Mouse (Mus musculus) ES-E14 (cell line): ENCODE measurements around the gene Fkbp4. TPM values are rescaled to one million over a fixed set of nuclear protein-coding genes. Genes with fewer than 3 reads are reported as not detected.

Experiments used
- DNase-seq: peaks from one replicate; pipeline ENCODE4 v3.0.0-alpha.2; 2013; ENCODE audit warnings: low read depth, low spot score
- H3K27ac ChIP-seq: 2 replicates; pipeline ENCODE4 v1.5.1; 2012; ENCODE audit warnings: low read depth, mild to moderate bottlenecking, low read length, moderate library complexity, mixed read lengths; ENCODE audit not compliant: poor library complexity, insufficient read depth, severe bottlenecking
- H3K36me3 ChIP-seq: 2 replicates; pipeline ENCODE4 v1.6.1; 2012; ENCODE audit warnings: mild to moderate bottlenecking, low read length, moderate library complexity, mixed read lengths; ENCODE audit not compliant: control insufficient read depth, poor library complexity, insufficient read depth, severe bottlenecking
- H3K4me1 ChIP-seq, 2 experiments: fragments of 150-350 bp in 1 of 2; sonication (generic) in 1 of 2; 2 replicates each; pipeline ENCODE4 v1.6.1; 2012; ENCODE audit warnings: low read length in 2 of 2, mild to moderate bottlenecking in 1 of 2, mixed read lengths in 1 of 2; ENCODE audit not compliant: control insufficient read depth in 2 of 2, insufficient read depth in 2 of 2, poor library complexity in 1 of 2
- H3K4me3 ChIP-seq, 2 experiments: fragments of 150-350 bp in 1 of 2; sonication (generic) in 1 of 2; 2 replicates each; pipeline ENCODE4 v1.5.1; 2012; ENCODE audit warnings: low read length in 2 of 2, low read depth in 1 of 2, mild to moderate bottlenecking in 1 of 2, mixed read lengths in 1 of 2; ENCODE audit not compliant: insufficient read depth in 1 of 2, poor library complexity in 1 of 2, severe bottlenecking in 1 of 2
- H3K9ac ChIP-seq: 2 replicates; pipeline ENCODE4 v1.6.1; 2012; ENCODE audit warnings: low read depth, mild to moderate bottlenecking, low read length, mixed read lengths; ENCODE audit not compliant: poor library complexity, insufficient read depth, severe bottlenecking
- H3K9me3 ChIP-seq: fragments of 150-350 bp; sonication (generic); 2 replicates; pipeline ENCODE4 v1.6.1; 2012; ENCODE audit warnings: low read depth, mild to moderate bottlenecking, low read length; ENCODE audit not compliant: control insufficient read depth, insufficient read depth
- CHD2 ChIP-seq: IDR thresholded peaks from 2 replicates; pipeline ENCODE4 v1.6.1; 2014; ENCODE audit warnings: mild to moderate bottlenecking, low read depth, low read length, inconsistent platforms
- HCFC1 ChIP-seq: IDR thresholded peaks from 2 replicates; pipeline ENCODE4 v1.6.1; 2012; ENCODE audit warnings: low read length, inconsistent platforms, borderline replicate concordance; ENCODE audit not compliant: insufficient read depth
- MAFK ChIP-seq: IDR thresholded peaks from 2 replicates; pipeline ENCODE4 v1.6.1; 2014; ENCODE audit warnings: mild to moderate bottlenecking, low read depth, low read length, inconsistent platforms; ENCODE audit not compliant: insufficient read depth
- ZC3H11A ChIP-seq: IDR thresholded peaks from 2 replicates; pipeline ENCODE4 v1.6.1; 2012; ENCODE audit warnings: low read depth, mild to moderate bottlenecking, inconsistent platforms, low read length, borderline replicate concordance
- ZNF384 ChIP-seq: IDR thresholded peaks from 2 replicates; pipeline ENCODE4 v1.6.1; 2012; ENCODE audit warnings: low read depth, low read length, inconsistent platforms
- in situ Hi-C, 2 experiments: fragments of 600-800 bp; cut with MboI; formaldehyde crosslinking; loops; one replicate each; pipeline ENCODE4 v1.15.1; 2025; ENCODE audit warnings: low sequenced_read_pairs in 2 of 2, inconsistent platforms in 1 of 2; ENCODE audit not compliant: unreplicated experiment in 2 of 2
- total RNA-seq: library from RNA; depleted of rRNA; stranded (reverse); fragments of 300-350 nt; gene quantifications from 2 replicates; pipeline ENCODE4 v1.2.3, GENCODE M21; 2012

The Fkbp4 gene
- total RNA-seq, 1 experiment = 396 TPM

- TF ChIP-seq MAFK (no peak), CHD2 (no peak), ZC3H11A (no peak), ZNF384 (no peak), HCFC1 (no peak)
Measured at GRCm38 (mm10) chr6:128421480-128421879, 17.0 kb downstream of the Fkbp4 start.

DNA sequence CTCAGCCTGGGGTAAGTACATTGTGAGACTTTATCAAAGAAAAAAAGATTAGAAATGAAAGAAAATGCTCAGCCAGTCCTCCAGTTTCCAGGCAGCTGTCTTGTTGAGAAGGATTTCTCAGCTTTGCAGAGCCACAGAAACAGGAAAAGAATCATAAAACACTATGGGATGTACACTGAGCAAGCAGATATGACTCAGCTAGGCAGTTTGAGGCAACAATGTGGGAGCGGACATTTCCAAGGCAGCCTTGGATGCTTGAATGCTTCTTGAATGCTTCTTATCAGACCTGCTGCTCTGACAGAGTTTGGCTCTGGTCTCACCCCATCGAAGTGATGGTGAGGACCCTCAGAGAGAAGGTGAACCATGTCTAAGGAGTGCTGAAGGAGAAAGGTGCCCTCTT, 17.4 kb downstream of the Fkbp4 start:
- Histone ChIP-seq H3K27ac (no peak overlapping the region), H3K36me3 (peaks cover 3% of the 10 kb centered on the region; the same call in 1 of the 2 replicates), H3K4me3 (no peak overlapping the region), H3K4me1 (peaks cover 3 to 4% of the 10 kb centered on the region in 2 experiments; a peak in 1 of 4 replicates), H3K9me3 (no peaks in the 10 kb centered on the region), H3K9ac (no peak overlapping the region)
- in situ Hi-C loops = no loop called here
- TF ChIP-seq ZC3H11A (no peak), HCFC1 (no peak), MAFK (no peak), CHD2 (no peak), ZNF384 (no peak)
- no peak for DNase-seq

More at GRCm38 (mm10) chr6:128421480-128421879, 17.0 kb downstream of the Fkbp4 start:
- Histone ChIP-seq H3K9ac (no peak overlapping the region), H3K4me3 (no peak overlapping the region), H3K4me1 (peaks cover 3 to 4% of the 10 kb centered on the region in 2 experiments; a peak in 1 of 4 replicates), H3K9me3 (no peaks in the 10 kb centered on the region), H3K36me3 (peaks cover 3% of the 10 kb centered on the region; the same call in 1 of the 2 replicates), H3K27ac (no peak overlapping the region; the same call in 1 of the 2 replicates)
- in situ Hi-C loops = no loop called here
- no peak for DNase-seq

DNA sequence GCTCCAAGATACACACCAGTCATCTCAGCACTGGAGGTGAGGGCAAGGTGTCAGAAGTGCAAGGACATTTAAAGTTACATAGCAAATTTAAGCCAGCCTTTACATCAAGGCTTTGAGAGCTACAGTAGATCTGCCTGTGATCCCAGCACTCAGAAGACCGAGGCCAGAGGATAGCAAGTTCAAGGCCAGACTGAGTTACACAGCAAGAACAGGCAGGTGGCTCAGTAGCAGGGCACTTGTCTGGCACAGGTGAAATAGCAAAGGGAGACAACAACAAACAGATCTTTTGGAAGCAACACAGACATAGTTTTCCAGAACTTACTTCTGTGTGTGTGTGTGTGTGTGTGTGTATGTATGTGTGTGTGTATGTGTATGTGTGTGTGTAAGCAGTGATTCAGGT, 20.4 kb downstream of the Fkbp4 start:
- in situ Hi-C loops = no loop called here
- H3K4me1 ChIP-seq = peaks cover 0 to 2% of the 10 kb centered on the region in 2 experiments; a peak in 2 of 4 replicates
- DNase-seq = no peak

DNA sequence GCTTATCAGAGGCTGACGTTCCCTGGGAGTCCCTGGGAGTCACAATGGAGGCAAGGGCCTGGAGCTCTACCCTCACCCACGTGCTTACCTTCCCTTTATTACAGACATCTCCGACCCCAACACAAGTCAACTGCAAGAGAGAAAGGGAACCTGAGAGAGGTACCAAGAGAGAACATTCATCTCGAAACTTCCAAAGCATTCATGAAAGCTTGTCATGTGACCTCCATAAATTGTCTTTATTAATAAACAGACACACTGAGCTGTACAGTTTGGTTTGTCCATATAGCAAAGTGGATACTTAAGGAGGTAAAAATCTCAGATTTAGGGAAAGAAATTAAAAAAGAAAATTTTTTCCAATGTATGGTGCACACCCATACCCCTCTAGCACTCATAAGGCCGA, 22.3 kb downstream of the Fkbp4 start:
- Histone ChIP-seq H3K27ac (no peak overlapping the region), H3K9me3 (no peaks in the 10 kb centered on the region), H3K4me1 (peaks cover 0 to 2% of the 10 kb centered on the region in 2 experiments; a peak in 2 of 4 replicates), H3K9ac (no peak overlapping the region), H3K4me3 (no peak overlapping the region), H3K36me3 (peaks cover 20% of the 10 kb centered on the region; the same call in 1 of the 2 replicates)
- DNase-seq = no peak
- no peak for TF ChIP-seq MAFK
- TF ChIP-seq ZNF384 = no peak
- in situ Hi-C loops = no loop called here

More for the DNA sequence above, 20.4 kb downstream of the Fkbp4 start:
- Histone ChIP-seq H3K9me3 (no peaks in the 10 kb centered on the region), H3K36me3 (peaks cover 8% of the 10 kb centered on the region; the same call in 1 of the 2 replicates), H3K4me3 (no peak overlapping the region), H3K9ac (no peak overlapping the region), H3K27ac (no peak overlapping the region)
- TF ChIP-seq HCFC1 (no peak), ZC3H11A (no peak), CHD2 (no peak), ZNF384 (no peak), MAFK (no peak)

GRCm38 (mm10) chr6:128411115-128411514, 27.4 kb downstream of the Fkbp4 start:
- Histone ChIP-seq H3K9ac (no peak overlapping the region), H3K4me1 (peaks cover 4 to 13% of the 10 kb centered on the region in 2 experiments; a peak in 3 of 4 replicates), H3K9me3 (no peaks in the 10 kb centered on the region), H3K4me3 (no peak overlapping the region), H3K36me3 (peaks cover 42% of the 10 kb centered on the region), H3K27ac (no peak overlapping the region)
- 0 out of 2 replicates have a peak, but pooled peaks have one; percentile 4 for TF ChIP-seq ZC3H11A
- TF ChIP-seq HCFC1 = no peak
- peak; percentile 54 for DNase-seq
- in situ Hi-C loops = no loop called here
